Mouse (Mus musculus) lung, embryonic 15.5 days (tissue): ENCODE measurements at regions not wholly inside any gene's neighbourhood (a gene's known extent, or its start where the extent isn't known, plus 50 kb on each side); places are given as distances from the start of the nearest gene placed in this dataset.

Experiments
- ATAC-seq: fragments of 200-750 bp; cut with Nextera tagmentation; 2 replicates; pipeline ENCODE4 v1.8.0; 2017; ENCODE audit warnings: moderate number of reproducible peaks, borderline replicate concordance; ENCODE audit not compliant: low FRiP score, low TSS enrichment; ENCODE audit errors: extremely low read depth
- H3K27ac ChIP-seq: fragments of 300-500 bp; sonication (generic); 2 replicates; pipeline ENCODE4 v1.5.1; 2015; ENCODE audit warnings: moderate library complexity, mild to moderate bottlenecking, inconsistent platforms
- H3K27me3 ChIP-seq: fragments of 300-500 bp; sonication (generic); 2 replicates; pipeline ENCODE4 v1.6.1; 2015; ENCODE audit warnings: inconsistent platforms
- H3K36me3 ChIP-seq: fragments of 300-500 bp; sonication (generic); 2 replicates; pipeline ENCODE4 v1.6.1; 2015; ENCODE audit warnings: inconsistent platforms
- H3K4me1 ChIP-seq: fragments of 300-500 bp; sonication (generic); 2 replicates; pipeline ENCODE4 v1.6.1; 2015; ENCODE audit warnings: inconsistent platforms
- H3K4me2 ChIP-seq: fragments of 300-500 bp; sonication (generic); 2 replicates; pipeline ENCODE4 v1.6.1; 2015; ENCODE audit warnings: inconsistent platforms, mild to moderate bottlenecking, moderate library complexity
- H3K4me3 ChIP-seq: fragments of 300-500 bp; sonication (generic); 2 replicates; pipeline ENCODE4 v1.5.1; 2015; ENCODE audit warnings: mild to moderate bottlenecking, inconsistent platforms
- H3K9ac ChIP-seq: fragments of 300-500 bp; sonication (generic); 2 replicates; pipeline ENCODE4 v1.6.1; 2015; ENCODE audit warnings: inconsistent platforms
- H3K9me3 ChIP-seq: fragments of 300-500 bp; sonication (generic); 2 replicates; pipeline ENCODE4 v1.6.1; 2016; ENCODE audit warnings: inconsistent platforms
- WGBS: fragments of 180-500 bp; shearing (Covaris S2); methylation state at CpG from one replicate; pipeline ENCODE4 v1.1.7; 2015; 5-methylcytosine and 5-hydroxymethylcytosine counted together

DNA sequence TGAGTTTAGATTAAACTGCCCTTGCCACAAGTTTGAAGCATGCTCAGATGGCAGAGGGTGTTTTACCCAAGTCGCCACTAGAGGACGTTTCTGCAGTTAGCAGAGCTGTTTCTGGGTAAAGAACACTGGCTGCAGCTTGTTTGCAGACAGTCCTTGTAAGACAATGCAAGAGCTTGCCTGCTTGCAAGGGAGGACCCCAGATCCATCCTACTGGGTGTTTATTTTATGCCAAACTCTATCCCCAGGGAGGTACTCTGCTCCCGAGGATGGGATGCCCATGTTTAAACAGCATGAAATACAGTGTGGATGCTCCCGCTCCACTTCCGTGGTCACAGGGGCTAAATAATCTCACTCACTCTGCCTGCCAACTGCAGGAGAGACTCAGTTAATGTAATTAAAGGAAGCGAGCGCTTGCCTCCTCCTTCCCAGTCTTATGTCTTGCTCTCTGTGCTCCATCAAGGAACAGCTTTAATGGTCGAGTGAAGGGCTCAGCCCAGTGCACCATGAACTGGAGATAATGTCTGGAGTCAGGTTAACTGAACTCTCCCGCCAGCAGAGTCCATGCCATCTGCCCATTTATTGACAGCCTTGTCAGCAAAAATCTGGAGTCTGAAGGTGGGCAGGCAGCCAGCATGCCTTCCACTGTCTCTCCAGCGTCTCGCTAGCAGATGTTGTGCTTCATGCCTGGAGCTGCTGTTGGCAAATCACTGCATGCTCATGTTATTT is 334.8 kb downstream of the Mex3b start:
- peak; percentile 80 for ATAC-seq
- Histone ChIP-seq H3K4me3 (no peak overlapping the region; the same call in 1 of the 2 replicates), H3K27me3 (no peaks in the 10 kb centered on the region), H3K4me2 (peak overlapping the region; percentile 44), H3K27ac (peak overlapping the region; percentile 70), H3K9ac (no peak overlapping the region), H3K4me1 (peaks cover 30% of the 10 kb centered on the region), H3K9me3 (no peaks in the 10 kb centered on the region), H3K36me3 (no peaks in the 10 kb centered on the region)
- 9% methylated on average over 11 of the region's 11 CpGs for WGBS

DNA sequence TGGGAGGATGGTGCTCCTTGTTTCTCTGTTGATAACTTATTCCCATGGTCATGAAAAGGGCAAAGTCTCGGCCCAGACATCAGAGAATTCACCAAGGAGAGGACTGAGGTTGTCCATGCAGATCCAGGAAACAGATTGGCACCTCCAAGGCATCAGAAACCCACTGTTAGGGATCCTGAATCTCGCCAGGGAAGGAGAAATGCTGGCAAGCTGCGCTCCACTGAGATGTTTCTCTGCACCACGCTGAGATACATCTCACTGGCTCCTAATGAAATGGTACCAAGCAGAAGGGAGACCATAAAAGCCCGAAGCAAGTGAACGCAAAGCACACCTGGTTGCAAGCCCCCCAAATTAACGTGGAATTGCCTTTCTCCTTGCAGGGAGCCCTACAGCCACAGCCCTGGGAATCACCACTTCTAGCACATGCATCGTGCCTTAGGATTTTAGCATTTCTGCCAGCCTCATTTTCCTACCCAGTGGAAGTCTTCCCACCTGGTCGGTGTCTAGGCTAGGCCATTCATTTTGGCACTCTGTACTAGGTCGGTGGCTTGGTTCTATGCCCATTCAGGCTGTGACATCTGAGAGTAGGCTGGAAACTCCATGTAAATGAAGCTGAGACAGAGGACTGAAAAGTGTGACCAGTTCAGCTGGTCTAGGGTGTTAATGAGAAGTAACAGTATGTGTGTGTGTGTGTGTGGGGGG is 336.3 kb downstream of the Mex3b start:
- 77% methylated on average over 10 of the region's 10 CpGs for WGBS
- no peak overlapping the region for H3K9ac ChIP-seq
- no peak overlapping the region for H3K27ac ChIP-seq
- peaks cover 23% of the 10 kb centered on the region for H3K4me1 ChIP-seq
- ATAC-seq: no peak
- no peak overlapping the region for H3K4me2 ChIP-seq
- no peaks in the 10 kb centered on the region for H3K27me3 ChIP-seq
- H3K36me3 ChIP-seq: no peaks in the 10 kb centered on the region
- no peaks in the 10 kb centered on the region for H3K9me3 ChIP-seq
- H3K4me3 ChIP-seq: no peak overlapping the region

DNA sequence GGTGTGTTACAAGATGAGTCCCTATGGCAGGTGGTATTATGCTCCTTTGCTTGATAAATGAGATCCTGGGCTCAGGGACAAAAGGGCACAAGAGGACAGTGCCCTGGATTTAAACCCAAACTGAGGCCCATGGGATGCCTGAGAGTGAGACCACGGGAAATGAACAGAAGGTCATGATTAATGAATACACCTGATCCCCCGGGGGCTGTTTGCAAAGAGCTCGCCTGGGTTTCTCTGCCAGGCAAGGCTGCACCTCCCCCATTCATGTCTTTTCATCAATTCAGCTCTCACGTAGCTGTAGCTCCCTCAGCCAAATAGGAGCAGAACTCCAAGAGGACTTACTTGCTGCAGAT is 336.9 kb downstream of the Mex3b start:
- H3K36me3 ChIP-seq: no peaks in the 10 kb centered on the region
- no peak overlapping the region for H3K4me2 ChIP-seq
- peaks cover 23% of the 10 kb centered on the region for H3K4me1 ChIP-seq
- no peak overlapping the region for H3K4me3 ChIP-seq
- ATAC-seq: no peak
- no peak overlapping the region for H3K27ac ChIP-seq
- 26% methylated on average over 4 of the region's 4 CpGs for WGBS
- H3K9ac ChIP-seq: no peak overlapping the region
- no peaks in the 10 kb centered on the region for H3K27me3 ChIP-seq
- no peaks in the 10 kb centered on the region for H3K9me3 ChIP-seq

- Histone ChIP-seq H3K9ac (no peak overlapping the region), H3K27me3 (no peaks in the 10 kb centered on the region), H3K27ac (no peak overlapping the region), H3K4me2 (no peak overlapping the region), H3K9me3 (no peaks in the 10 kb centered on the region), H3K4me1 (peaks cover 23% of the 10 kb centered on the region), H3K4me3 (no peak overlapping the region), H3K36me3 (no peaks in the 10 kb centered on the region)
- no peak for ATAC-seq
- WGBS: 50% methylated on average over 8 of the region's 8 CpGs
These were observed 337.6 kb downstream of the Mex3b start for GRCm38 (mm10) chr7:83204701-83205100.

DNA sequence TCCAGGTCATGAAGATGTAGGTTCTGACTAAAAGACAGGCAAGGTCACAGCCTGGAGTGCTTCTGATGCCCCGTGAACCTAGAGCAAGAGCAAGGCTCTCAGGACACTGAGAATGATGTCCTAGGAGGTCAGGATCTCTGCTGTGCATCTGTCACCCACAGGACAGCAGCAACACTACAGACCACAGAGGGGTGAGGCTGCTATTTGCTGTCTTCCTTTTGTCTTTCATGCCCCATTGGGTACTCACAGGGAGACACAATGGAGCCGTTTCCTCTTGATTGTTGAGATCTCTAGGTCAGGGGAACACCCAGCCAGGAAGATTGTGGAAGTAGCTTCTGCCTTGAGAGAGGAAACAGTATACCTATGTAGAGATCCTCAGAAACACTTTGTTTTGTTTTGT is 339.9 kb downstream of the Mex3b start:
- H3K27me3 ChIP-seq: no peaks in the 10 kb centered on the region
- H3K36me3 ChIP-seq: no peaks in the 10 kb centered on the region
- 57% methylated on average over 2 of the region's 2 CpGs for WGBS
- H3K4me3 ChIP-seq: no peak overlapping the region
- no peak overlapping the region for H3K9ac ChIP-seq
- H3K27ac ChIP-seq: no peak overlapping the region
- H3K4me1 ChIP-seq: peaks cover 12% of the 10 kb centered on the region
- no peak for ATAC-seq
- no peaks in the 10 kb centered on the region for H3K9me3 ChIP-seq
- H3K4me2 ChIP-seq: no peak overlapping the region

DNA sequence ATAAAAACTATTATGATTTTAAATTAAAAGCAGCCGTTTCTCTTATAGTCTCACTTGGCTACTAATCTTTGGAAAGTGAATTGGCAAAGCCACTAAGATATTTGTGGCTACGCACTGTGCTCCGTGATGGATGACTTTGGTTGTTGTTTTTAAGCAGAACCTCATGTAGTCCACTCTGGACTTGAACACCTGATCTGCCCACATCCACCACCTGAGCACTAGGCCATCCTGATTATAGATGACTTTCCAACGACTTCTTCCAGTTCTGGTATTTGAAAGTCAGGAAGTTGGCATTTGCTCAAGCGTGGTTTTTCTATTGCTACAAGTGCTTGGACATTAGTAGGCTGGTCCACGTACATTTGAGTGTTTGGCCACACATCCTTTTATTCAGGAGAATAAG is 344.5 kb downstream of the Mex3b start:
- Histone ChIP-seq H3K9me3 (no peaks in the 10 kb centered on the region), H3K4me3 (no peak overlapping the region), H3K27me3 (no peaks in the 10 kb centered on the region), H3K27ac (no peak overlapping the region), H3K4me1 (no peaks in the 10 kb centered on the region), H3K4me2 (no peak overlapping the region), H3K36me3 (no peaks in the 10 kb centered on the region), H3K9ac (no peak overlapping the region)
- no peak for ATAC-seq
- 66% methylated on average over 6 of the region's 6 CpGs for WGBS

GRCm38 (mm10) chr7:83222029-83222722 is 355.0 kb downstream of the Mex3b start:
- ATAC-seq: no peak
- WGBS: 84% methylated on average over 3 of the region's 3 CpGs
- Histone ChIP-seq H3K4me2 (no peak overlapping the region), H3K9ac (no peak overlapping the region), H3K4me1 (no peaks in the 10 kb centered on the region), H3K27ac (no peak overlapping the region), H3K36me3 (no peaks in the 10 kb centered on the region), H3K9me3 (no peaks in the 10 kb centered on the region), H3K4me3 (no peak overlapping the region), H3K27me3 (no peaks in the 10 kb centered on the region)

DNA sequence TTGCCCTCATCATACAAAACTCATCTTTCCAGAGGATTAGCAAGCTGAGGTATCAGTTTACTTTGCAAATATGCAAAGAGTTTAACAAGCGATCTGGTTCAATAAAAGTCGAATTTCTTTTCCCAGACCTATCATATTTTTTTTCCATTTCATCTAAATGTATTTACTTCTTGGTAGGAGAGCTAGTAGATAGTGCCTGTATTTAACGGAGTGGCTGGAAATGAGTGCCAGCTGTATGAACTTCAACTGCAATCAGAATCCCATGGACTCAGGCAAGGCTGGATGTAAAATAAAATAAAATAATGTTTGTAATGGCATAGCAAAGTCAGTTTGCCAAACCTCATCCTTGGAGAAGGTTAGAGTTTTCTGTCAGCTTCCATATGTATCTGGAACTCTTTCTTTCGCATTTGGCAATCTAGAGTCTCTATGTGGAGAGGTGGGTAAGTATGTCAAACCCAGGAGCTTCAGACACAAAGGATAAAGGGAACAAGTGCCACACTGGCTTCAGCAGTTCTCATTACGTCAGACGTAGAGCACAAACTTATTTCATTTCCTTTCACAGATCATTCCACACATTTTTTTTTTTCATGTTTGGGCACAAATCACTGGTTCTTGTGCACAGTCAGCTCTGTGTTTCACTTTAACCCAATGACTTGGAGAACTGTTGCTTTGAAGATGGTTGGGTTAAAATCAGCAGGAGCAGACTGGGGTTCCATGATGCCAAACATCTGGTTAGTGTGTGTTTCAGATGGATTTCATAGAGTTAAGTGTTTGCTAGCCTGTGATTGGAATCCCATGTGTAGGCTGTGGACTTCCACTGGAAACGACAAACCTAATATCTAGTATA is 357.2 kb upstream of the Tmc3 start:
- peak; percentile 55; the same call in 1 of the 2 replicates for ATAC-seq
- no peak overlapping the region for H3K9ac ChIP-seq
- H3K4me2 ChIP-seq: no peak overlapping the region
- WGBS: 43% methylated on average over 7 of the region's 7 CpGs
- H3K4me3 ChIP-seq: no peak overlapping the region
- peak overlapping the region; percentile 37; the same call in 1 of the 2 replicates for H3K27ac ChIP-seq
- peaks cover 18% of the 10 kb centered on the region for H3K4me1 ChIP-seq
- H3K36me3 ChIP-seq: no peaks in the 10 kb centered on the region
- no peaks in the 10 kb centered on the region for H3K9me3 ChIP-seq
- H3K27me3 ChIP-seq: no peaks in the 10 kb centered on the region

- H3K27me3 ChIP-seq: no peaks in the 10 kb centered on the region
- peaks cover 18% of the 10 kb centered on the region for H3K4me1 ChIP-seq
- H3K4me2 ChIP-seq: no peak overlapping the region
- H3K4me3 ChIP-seq: no peak overlapping the region
- WGBS: 52% methylated on average over 3 of the region's 3 CpGs
- H3K27ac ChIP-seq: peak overlapping the region; percentile 43
- H3K36me3 ChIP-seq: no peaks in the 10 kb centered on the region
- peak; percentile 61; the same call in 1 of the 2 replicates for ATAC-seq
- H3K9ac ChIP-seq: no peak overlapping the region
- H3K9me3 ChIP-seq: no peaks in the 10 kb centered on the region
These were observed 354.0 kb upstream of the Tmc3 start for GRCm38 (mm10) chr7:83230496-83231325.

DNA sequence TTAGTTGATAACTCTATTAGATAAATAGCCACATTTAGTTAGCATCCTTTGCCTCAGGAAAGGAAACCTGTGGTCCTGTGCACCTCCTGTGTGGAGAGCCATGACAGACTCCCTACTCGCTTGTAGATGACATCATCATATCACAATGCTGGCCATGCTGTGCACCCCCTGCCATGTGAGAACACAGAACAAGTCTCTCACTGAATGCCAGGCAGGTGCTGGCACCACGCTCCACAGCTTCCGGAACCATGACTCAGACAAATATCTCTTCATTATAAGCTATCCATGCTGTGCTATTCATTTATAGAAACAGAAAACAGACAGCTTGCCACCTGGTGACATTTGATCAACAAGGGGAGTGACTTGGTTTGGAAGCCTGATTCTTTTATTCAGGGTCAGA is 349.1 kb upstream of the Tmc3 start:
- 81% methylated on average over 3 of the region's 3 CpGs for WGBS
- Histone ChIP-seq H3K9me3 (no peaks in the 10 kb centered on the region), H3K27ac (no peak overlapping the region), H3K4me1 (peaks cover 5% of the 10 kb centered on the region; the same call in 1 of the 2 replicates), H3K4me3 (no peak overlapping the region), H3K4me2 (no peak overlapping the region), H3K36me3 (no peaks in the 10 kb centered on the region), H3K9ac (no peak overlapping the region), H3K27me3 (no peaks in the 10 kb centered on the region)
- no peak for ATAC-seq

DNA sequence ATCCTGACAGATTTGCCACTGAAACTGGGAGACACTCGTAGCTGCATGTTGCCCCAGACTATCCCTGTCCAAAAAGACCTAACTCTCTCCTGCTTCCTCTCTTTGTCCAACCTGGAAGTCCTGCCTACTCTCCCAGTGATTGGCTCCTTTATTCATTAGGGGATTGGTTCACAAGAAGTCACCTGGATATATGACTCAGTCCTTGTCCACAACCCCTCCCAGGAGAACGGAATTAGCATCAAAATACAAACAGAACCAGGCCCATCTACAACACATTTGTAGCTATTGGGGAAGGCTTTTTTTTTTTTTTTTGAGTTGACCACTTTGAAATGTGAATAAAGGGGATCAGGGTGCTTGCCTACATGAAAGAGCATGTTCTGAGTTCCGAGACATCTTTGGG is 347.4 kb upstream of the Tmc3 start:
- WGBS: 85% methylated on average over 3 of the region's 3 CpGs
- Histone ChIP-seq H3K4me3 (no peak overlapping the region), H3K4me2 (no peak overlapping the region), H3K27me3 (no peaks in the 10 kb centered on the region), H3K9ac (no peak overlapping the region), H3K27ac (no peak overlapping the region), H3K36me3 (no peaks in the 10 kb centered on the region), H3K4me1 (peaks cover 5% of the 10 kb centered on the region; the same call in 1 of the 2 replicates), H3K9me3 (no peaks in the 10 kb centered on the region)
- ATAC-seq: no peak
